Mouse (Mus musculus) mouse embryonic stem cell (cell line): ENCODE results near the gene Gm8271.
"Not testable (repeated sequence)": the region's sequence is repeated elsewhere in the genome, so short reads cannot be mapped to it uniquely, and the experiment has no call there.

Experiments used
- in situ Hi-C, 2 experiments: fragments of 300-500 bp; cut with MboI; formaldehyde crosslinking; loops; 1 replicate in 1 of 2; 3 replicates in 1 of 2; pipeline ENCODE4 v1.14.3; 2019 to 2020; ENCODE audit warnings: low sequenced_read_pairs in 2 of 2, low pct_unique_long_range_greater_than_20kb in 1 of 2, mixed read lengths in 1 of 2; ENCODE audit not compliant: unreplicated experiment in 1 of 2

Gene Gm8271

DNA sequence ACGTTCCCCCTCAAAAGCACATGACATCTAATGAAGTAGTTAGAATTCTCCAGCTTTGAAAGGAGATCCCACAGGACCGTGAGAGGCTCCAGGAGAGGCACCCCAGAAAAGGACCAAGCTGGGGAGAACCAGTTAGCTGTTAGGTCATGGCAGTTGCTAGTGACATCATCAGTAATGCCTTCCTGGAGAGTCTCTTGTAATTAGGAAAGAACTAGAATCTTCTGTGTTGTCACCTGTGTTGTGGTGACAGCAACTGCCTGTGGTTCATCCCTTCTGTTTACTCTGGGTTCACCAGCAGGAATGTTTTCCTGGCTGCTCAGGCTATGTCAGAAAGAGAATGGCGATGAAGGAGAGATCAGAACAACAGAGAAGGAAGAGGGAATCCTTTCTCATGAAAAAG is at the start of gene Gm8271:
TSS of gene Gm8271 (plus strand) at position 301 of the 400 bp plus-strand sequence.
- in situ Hi-C loops = not testable (repeated sequence)

DNA sequence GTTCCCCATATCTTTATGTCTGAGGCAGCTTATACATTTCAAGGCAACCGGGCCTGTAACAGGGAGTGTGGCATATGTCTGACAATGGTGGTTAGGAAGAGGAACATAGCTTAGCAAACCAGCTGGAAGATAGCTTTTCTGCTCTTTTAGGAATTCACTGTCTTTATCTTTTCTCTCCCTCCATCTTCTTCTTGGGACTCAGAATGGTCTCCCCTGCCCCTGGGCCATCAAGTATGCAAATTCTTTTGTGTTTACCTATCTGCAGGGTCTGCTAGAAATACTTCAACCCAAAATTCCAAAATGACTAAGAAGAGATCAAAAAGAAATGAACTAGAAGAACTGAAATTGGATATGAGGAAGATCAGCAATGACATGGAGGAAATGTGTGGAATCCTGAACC is 21.4 kb upstream of the Gm8271 start, which contains the start of gene Gm3317:
TSS of gene Gm3317 (plus strand) at position 301 of the 400 bp plus-strand sequence.
- in situ Hi-C loops = not testable (repeated sequence)
